Mouse (Mus musculus): ENCODE results near the gene Hyal2. TPM values are rescaled to one million over a fixed set of nuclear protein-coding genes. Genes with fewer than 3 reads are reported as not detected.
"Not testable (repeated sequence)": the region's sequence is repeated elsewhere in the genome, so short reads cannot be mapped to it uniquely, and the experiment has no call there.

Gene Hyal2
- total RNA-seq, 2 experiments from 2014 or later = 8.3 to 23.6 TPM

DNA sequence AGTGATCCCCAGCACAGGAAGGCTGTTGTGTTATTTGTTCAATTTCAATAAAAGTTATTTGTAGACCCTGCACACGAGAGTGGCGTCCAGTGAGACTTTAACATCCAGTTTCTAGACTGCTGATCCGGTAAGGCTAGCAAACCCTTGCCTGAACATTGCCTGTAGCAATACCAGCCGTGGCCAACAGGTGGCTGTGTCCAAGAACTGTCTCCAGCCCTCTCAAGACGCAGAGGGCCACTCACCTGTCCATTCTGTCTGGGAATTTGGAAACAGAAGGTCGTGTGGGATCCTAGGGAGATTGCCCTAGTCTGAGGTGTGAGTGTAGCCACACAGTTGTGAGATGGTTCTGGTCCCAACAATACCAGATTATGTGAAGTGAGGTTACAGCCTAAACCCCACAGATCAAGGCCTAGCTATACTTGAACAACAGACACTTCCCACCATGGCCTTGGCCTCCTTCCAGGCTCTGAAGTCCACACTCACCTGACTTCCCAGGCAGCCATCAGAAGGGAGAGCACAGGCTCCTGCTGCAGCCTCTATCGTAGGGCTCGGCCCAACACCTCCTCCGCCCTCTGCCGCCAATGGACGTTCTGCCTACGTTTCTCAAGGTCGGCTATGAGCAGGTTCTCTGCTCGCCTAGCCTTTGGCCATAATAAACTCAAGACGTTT lies 1.6 kb upstream of the Hyal2 start:
- no peak for ATAC-seq (replicated peaks; ENCODE audit: low FRiP score, low TSS enrichment, poor library complexity, severe bottlenecking)

GRCm38 (mm10) chr9:107566855-107567254 lies 890 bp upstream of the Hyal2 start:
- ATAC-seq (replicated peaks; ENCODE audit: low FRiP score, low TSS enrichment, poor library complexity, severe bottlenecking) = no peak

GRCm38 (mm10) chr9:107568331-107569261 lies 851 bp downstream of the Hyal2 start:
- ATAC-seq (replicated peaks; ENCODE audit: low FRiP score, low TSS enrichment, poor library complexity, severe bottlenecking) = peak; percentile 55

GRCm38 (mm10) chr9:107569270-107569669 lies 1.5 kb downstream of the Hyal2 start:
- ATAC-seq (replicated peaks; ENCODE audit: low FRiP score, low TSS enrichment, poor library complexity, severe bottlenecking) = 0 out of 2 replicates have a peak, but pooled peaks have one; percentile 7

- ATAC-seq (replicated peaks; ENCODE audit: low FRiP score, low TSS enrichment, poor library complexity, severe bottlenecking) = no peak
These were observed 2.3 kb downstream of the Hyal2 start for GRCm38 (mm10) chr9:107570016-107570415.

- ATAC-seq (replicated peaks; ENCODE audit: low FRiP score, low TSS enrichment, poor library complexity, severe bottlenecking) = peak; percentile 61
These were observed 3.1 kb downstream of the Hyal2 start for GRCm38 (mm10) chr9:107570845-107571244.

GRCm38 (mm10) chr9:107571534-107572326 lies 4.0 kb downstream of the Hyal2 start:
- no peak for ATAC-seq (replicated peaks; ENCODE audit: low FRiP score, low TSS enrichment, poor library complexity, severe bottlenecking)

DNA sequence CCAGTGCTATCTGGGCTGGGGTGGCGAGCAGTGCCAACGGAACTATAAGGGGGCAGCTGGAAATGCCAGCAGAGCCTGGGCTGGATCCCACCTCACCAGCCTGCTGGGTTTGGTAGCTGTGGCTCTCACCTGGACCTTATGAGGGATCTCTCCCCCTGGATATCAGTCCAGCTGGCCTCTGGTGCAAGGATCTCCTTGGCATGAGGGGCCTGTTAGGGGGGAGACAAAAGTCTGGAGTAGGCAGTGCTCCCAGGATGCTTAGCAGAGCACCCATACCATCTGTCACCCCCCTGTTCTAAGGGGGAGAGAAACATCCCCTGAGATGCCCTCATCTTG lies 4.5 kb downstream of the Hyal2 start:
- ATAC-seq (replicated peaks; ENCODE audit: low FRiP score, low TSS enrichment, poor library complexity, severe bottlenecking) = no peak

- not testable (repeated sequence) for ATAC-seq (replicated peaks; ENCODE audit: low FRiP score, low TSS enrichment, poor library complexity, severe bottlenecking)
These were observed 6.0 kb downstream of the Hyal2 start for GRCm38 (mm10) chr9:107573774-107574173.

GRCm38 (mm10) chr9:107575579-107576356 lies 8.0 kb downstream of the Hyal2 start:
- ATAC-seq (replicated peaks; ENCODE audit: low FRiP score, low TSS enrichment, poor library complexity, severe bottlenecking) = no peak

GRCm38 (mm10) chr9:107576357-107577107 lies 8.8 kb downstream of the Hyal2 start, which contains the start of gene Hyal1:
Gene Hyal1, plus strand, starts transcription at chr9:107576927.
- peak; percentile 77 for ATAC-seq (replicated peaks; ENCODE audit: low FRiP score, low TSS enrichment, poor library complexity, severe bottlenecking)

DNA sequence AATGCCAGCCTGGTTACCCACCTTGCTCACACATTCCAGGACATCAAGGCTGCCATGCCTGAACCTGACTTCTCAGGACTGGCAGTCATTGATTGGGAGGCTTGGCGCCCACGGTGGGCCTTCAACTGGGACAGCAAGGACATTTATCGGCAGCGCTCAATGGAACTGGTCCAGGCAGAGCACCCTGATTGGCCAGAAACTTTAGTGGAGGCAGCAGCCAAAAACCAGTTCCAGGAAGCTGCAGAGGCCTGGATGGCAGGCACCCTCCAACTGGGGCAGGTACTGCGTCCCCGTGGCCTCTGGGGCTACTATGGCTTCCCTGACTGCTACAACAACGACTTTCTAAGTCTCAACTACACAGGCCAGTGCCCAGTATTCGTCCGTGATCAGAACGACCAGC lies 10.1 kb downstream of the Hyal2 start:
- ATAC-seq (replicated peaks; ENCODE audit: low FRiP score, low TSS enrichment, poor library complexity, severe bottlenecking) = no peak

DNA sequence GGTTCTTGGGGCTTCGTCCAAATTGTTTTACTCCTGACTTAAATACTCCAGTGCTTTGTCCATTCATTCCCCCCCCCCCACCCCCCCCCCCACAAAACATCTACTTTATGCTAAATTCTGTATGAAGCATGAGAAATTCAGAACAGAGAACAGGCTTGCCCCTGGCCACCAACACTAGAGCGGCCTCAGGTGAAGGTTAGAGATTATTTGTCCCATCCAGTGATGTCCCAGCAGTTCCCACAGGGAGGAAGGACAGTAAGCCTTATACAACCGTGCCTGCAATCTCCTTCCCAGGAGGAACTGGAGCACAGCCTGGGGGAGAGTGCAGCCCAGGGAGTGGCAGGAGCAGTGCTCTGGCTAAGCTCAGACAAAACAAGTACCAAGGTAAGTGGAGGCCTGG lies 10.8 kb downstream of the Hyal2 start, which contains the start of gene Naa80:
Gene Naa80, plus strand, starts transcription at position 301 of the 400 bp plus-strand sequence.
- no peak for ATAC-seq (replicated peaks; ENCODE audit: low FRiP score, low TSS enrichment, poor library complexity, severe bottlenecking)

- ATAC-seq (replicated peaks; ENCODE audit: low FRiP score, low TSS enrichment, poor library complexity, severe bottlenecking) = no peak
These were observed 11.5 kb downstream of the Hyal2 start for GRCm38 (mm10) chr9:107579023-107579900.

DNA sequence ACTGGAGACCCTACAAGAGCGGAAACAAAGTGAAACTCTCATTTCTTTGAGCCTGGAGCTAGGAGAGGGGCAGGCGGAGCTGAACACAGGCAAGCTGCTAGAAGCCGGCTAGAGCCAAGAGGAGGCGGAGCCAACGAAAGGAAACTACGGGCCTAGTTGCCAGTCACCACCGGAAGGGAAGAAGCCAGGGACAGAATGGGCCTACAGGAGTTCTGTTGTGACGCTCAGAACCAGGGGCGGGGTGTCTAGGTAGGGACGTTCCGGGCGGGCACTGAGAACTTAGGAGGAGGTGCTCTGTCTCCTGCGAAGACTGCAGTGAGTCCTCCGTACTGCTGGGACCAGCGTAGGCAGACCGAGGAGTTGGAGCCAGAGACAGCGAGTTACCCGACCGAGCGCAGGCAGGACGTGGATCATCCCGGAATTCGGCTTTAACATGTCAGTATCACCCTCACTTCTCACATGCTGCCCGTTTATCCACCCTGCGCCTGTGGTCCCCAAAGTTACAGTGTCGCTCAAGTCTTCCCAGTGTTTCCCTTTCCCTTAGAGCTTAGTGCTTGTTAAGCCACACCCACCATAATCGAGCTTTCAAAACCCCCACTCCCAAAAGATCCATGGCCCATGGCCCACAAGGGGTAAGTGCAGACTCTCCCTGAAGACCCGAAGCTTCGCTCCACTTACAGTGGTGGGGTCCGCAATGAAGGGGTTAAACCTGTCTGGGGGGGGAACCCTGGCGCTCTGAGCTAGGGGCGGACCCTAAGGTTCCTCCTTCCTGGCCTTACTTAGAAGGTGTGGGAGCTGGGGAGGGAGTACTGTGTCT lies 13.0 kb downstream of the Hyal2 start, which contains the start of gene Hyal3:
Gene Hyal3, plus strand, starts transcription at position 318 of the 817 bp plus-strand sequence.
- ATAC-seq (replicated peaks; ENCODE audit: low FRiP score, low TSS enrichment, poor library complexity, severe bottlenecking) = peak; percentile 84

DNA sequence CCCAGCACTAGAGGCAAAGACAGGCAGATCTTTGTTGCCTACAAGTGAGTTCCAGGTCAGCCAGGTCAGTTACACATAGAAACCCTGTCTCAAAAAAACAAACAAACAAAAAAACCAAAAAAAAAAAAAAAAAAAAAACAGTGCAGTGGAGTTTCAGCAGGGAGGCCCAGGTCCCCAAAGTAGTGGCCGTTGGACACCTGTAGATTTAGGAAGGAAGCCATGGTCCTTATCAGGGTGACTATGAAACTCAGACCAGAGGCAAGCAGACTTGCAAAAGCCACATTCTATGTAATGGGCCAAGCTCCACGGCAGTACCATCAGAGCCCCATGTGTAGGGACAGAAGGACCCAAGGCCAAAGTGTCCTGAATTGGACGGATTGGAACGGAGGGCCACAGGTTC lies 13.8 kb downstream of the Hyal2 start:
- no peak for ATAC-seq (replicated peaks; ENCODE audit: low FRiP score, low TSS enrichment, poor library complexity, severe bottlenecking)

Measured in megakaryocyte-erythroid progenitor cell, adult 5-6 weeks (primary cell).